Mouse (Mus musculus) kidney, postnatal 14 days (tissue): ENCODE results near the gene Cep152.

ENCODE experiments used
- DNase-seq: peaks from one replicate; pipeline ENCODE4 v3.0.0; 2022; ENCODE audit warnings: mixed read lengths

The Cep152 gene

GRCm38 (mm10) chr2:125624127-125624685 lies 707 bp downstream of the Cep152 start:
- DNase-seq = no peak

- no peak for DNase-seq
Measured at GRCm38 (mm10) chr2:125623211-125623610, 1.7 kb downstream of the Cep152 start.

DNA sequence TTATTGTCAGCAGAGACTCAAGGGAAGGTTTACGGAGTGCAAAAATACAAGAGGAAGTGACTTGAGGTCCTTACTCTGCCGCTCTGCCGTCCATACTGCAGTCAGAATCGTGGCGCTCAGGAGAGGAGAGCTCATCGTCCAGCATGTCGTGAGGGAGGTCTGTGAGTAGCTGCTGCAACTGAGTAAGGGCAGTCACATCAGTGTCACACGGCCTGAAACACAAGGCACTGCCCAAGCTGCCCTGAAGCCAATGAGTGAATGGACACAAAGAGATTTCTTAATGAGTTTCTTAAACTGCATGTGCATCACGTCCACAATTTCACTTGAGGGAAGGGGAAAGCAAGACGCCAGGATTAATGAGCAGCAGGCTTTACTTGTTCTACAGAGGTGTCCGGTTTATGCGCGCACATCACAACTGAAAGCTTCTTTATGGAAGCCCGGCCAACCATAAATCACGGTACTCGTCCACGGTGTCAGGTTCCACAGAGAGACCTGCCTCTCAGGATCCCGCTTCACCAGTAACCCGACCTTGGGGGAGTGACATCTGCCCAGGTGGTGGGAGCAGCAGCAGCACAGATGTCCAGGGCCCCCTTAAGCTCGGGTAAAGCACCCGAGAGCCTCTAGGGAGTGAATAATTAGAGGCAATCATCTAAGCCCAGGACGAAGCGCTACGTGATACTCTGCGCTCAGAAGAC lies 4.6 kb downstream of the Cep152 start:
- no peak for DNase-seq

DNA sequence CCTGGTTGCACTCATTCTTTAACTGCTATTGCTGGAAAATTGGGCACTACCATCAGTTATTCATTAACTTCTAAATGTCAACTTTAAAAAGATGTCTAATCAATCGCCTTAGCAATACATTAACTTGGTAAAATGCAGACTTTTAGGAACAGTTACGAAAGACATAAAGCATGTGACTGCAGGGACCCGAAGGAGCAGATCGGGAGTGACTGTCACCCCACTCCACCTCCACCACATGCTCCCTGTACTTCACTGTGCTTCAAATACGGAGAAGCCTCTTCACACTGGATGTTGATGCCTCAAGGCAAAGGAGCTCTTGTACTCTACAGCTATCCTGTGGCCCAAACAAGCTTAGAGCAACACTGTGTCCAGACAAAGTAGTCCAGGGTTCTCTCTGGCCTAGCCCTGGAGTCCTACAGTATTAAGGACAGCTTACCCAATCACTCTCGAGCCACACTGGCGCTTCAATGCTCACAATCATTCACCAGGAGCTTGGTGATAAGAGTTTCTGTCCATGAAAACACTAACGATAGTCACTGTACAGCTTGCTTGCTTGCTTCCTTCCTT lies 9.0 kb downstream of the Cep152 start:
- no peak for DNase-seq

- DNase-seq = no peak
Measured at GRCm38 (mm10) chr2:125615440-125615839, 9.5 kb downstream of the Cep152 start.

GRCm38 (mm10) chr2:125606220-125606845 lies 18.6 kb downstream of the Cep152 start:
- peak; percentile 18 for DNase-seq

- DNase-seq = peak; percentile 72
Measured at GRCm38 (mm10) chr2:125604646-125605045, 20.3 kb downstream of the Cep152 start.

GRCm38 (mm10) chr2:125602970-125603369 lies 21.9 kb downstream of the Cep152 start:
- no peak for DNase-seq

DNA sequence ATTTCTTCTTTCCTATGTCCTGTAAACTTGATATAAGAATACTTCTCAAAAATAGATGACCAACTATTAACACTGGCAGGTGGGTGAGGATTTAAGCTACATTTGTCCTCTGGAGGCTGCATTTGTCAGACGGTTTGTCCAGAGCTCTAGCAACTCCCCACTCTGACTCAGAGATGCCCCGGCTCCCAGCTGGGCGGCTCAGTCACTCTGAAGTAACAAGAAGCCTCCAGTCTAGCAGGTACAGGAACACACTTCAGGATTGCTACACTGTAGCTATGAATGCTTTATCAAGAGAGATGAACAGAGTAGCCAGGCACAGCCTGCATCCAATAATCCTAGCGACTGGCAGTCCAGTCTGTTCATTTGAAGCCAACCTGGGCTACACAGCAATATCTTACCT lies 26.0 kb downstream of the Cep152 start:
- DNase-seq = no peak

DNA sequence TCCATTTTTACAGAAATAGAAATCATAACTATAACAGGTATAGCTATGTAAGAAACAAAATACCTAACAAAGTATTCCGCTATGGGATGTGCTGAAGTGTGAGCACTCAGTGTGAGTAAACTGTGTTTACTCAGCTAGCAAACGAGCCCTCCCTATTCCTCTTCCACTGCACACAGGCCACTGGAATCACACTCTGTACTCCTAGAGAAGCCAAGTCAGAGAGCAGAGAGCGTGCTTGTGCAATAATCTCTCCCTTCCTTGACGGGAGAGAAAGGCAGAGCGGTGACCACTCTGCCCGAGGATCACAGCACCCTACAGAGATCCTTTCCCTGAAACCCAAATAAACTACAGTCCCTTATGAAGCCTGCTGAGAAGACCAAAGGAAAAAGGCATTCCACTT lies 26.7 kb downstream of the Cep152 start:
- DNase-seq = no peak

DNA sequence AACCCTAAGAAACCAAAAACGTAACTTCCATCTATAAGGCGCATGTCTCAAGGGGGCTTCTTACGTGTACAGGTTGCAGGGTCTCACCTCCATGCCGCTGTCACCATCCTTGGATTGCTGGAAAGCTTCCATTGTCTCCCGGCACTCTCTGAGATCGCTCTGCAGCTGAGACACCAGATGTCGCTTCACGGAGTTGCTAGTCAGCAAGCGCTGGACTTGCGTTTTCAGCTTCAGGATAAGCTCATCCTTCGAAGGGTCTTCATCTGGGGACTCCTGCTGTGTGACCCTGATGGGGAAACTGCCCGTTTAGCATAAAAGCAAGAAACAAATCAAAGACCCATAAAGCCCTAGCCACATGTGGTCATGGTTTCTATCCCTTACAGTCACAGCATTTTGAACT lies 30.1 kb downstream of the Cep152 start:
- no peak for DNase-seq

GRCm38 (mm10) chr2:125594072-125594471 lies 30.8 kb downstream of the Cep152 start:
- no peak for DNase-seq

- DNase-seq = no peak
Measured at GRCm38 (mm10) chr2:125591895-125592294, 33.0 kb downstream of the Cep152 start.

- DNase-seq = no peak
Measured at GRCm38 (mm10) chr2:125589287-125589686, 35.6 kb downstream of the Cep152 start.

DNA sequence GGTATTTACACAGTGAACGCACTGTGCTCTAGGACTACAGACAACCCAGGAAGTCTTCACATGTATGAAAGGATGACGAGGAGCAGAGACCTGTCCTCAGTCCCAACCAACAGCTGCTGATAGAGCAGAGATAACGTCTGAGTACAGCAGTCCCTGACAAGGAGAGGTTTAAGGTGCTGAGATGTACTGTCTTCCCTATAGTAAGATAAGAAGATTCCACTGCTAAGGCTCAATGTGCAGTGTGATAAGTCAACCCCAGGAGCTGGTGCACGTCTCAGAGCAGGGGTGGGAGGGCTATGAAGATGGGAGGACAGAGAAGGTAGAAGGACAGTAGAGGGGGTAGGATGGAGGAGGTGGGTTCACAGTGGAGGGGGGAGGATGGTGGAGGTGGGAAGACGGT lies 43.8 kb downstream of the Cep152 start:
- no peak for DNase-seq

GRCm38 (mm10) chr2:125577670-125578069 lies 47.2 kb downstream of the Cep152 start:
- no peak for DNase-seq

DNA sequence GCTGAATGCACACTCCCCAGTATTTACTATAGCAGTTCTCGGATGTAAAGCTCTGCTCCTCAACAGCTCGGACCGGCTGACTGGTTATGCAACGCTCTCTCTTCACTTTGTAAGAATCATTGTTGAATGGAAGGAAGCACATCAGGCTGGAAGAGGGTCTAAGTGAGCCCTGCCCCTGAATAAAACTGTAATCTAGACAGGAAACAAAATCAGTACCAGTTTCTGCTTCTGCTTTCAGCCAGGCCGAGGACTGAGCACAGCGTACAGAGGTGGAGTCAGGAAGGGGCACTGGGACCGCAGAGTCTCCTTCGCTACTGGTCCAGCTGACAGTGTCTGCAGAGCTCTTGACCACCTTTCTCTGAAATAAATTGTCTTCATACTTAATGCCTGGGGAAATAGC lies 48.4 kb downstream of the Cep152 start:
- no peak for DNase-seq

DNA sequence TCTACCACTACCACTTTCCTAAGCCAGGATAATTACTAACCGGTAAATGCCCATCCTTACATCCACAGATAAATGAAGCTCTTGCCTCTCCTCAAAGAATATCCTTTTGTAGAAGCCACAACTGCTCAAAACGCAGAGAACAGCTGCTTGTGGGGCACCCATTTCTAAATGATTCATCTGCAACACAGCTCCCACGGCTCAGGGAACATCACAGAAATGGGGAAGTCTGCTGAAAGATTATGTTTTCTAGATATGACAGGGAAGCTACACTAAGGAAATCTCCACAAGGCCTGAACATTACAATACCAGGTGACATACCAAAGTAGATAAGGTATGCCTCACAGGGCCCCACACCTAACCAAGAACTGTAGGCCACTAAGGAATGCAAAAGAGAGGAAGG lies 49.1 kb downstream of the Cep152 start:
- no peak for DNase-seq

DNA sequence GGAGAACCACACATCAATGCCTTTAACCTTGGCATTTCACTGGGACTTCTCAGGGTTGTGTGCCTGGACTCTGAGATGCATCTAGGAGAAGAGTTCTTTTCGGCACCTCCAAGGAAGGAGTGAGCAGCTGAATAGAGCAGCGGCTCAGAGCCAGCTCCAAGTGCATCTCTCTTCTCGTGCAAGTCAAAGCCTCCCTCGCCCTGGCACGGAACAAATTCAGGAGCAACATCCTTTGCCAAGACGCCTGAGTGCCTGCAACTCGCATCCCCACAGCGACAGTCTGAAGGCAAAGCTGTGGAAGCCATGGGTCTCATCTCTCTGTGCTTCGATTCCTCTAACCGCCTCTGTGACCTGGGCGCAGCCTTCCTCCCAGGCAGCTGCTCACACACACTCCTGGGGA lies 61.0 kb downstream of the Cep152 start:
- no peak for DNase-seq

- no peak for DNase-seq
Measured at GRCm38 (mm10) chr2:125562407-125562806, 62.5 kb downstream of the Cep152 start.

GRCm38 (mm10) chr2:125560037-125560436 lies 64.9 kb downstream of the Cep152 start:
- DNase-seq = no peak

GRCm38 (mm10) chr2:125558634-125559589 lies 66.0 kb downstream of the Cep152 start:
- no peak for DNase-seq

GRCm38 (mm10) chr2:125555830-125556229 lies 69.1 kb downstream of the Cep152 start:
- no peak for DNase-seq
